Mouse (Mus musculus) G1E-ER4 (cell line): ENCODE results near the gene Kng2. TPM values are rescaled to one million over a fixed set of nuclear protein-coding genes. Genes with fewer than 3 reads are reported as not detected.
"Not testable (repeated sequence)": the region's sequence is repeated elsewhere in the genome, so short reads cannot be mapped to it uniquely, and the experiment has no call there.

Experiments
- GATA1 ChIP-seq: IDR thresholded peaks from one replicate; pipeline ENCODE4 v1.8.0; 2012; ENCODE audit warnings: low read length, inconsistent platforms
- polyA plus RNA-seq: library from polyadenylated mRNA; stranded (reverse); fragments of >175 nt; gene quantifications from 2 replicates; pipeline ENCODE4 v1.2.3, GENCODE M21; 2012

The Kng2 gene
- polyA plus RNA-seq: not detected in 2 replicates

DNA sequence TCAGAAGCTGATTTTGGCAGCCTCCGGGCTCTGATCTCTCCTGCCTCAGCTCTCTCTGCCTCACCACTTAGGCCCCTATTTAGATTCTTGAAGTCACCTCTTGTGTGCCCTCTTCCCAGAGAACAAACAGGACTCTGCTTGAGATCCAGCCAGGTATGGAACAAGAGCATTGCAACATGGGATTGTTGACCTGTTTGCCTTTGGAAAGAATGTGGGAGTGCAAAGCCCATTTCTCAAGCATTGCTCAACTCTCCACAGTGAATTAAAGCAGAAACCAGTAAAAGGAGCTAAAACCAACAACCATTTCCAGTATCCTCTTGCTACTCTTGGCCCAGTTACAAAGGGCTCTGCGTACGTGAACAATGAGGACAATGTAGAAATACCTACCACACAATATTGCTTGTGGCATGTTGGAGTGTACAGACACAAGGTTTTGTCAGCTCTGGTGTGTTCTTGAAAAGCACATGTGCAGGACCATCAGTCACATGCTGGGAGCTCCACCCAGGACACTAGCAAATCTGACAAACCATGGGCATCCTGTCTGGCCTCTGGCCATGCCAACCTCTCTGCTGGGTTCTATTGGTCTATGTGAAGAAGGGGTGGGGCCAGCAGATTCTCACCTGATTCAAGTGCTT is at the start of gene Kng2:
TSS of gene Kng2 (minus strand) at position 517 of the 635 bp plus-strand sequence.
- TF ChIP-seq GATA1: not testable (repeated sequence)

DNA sequence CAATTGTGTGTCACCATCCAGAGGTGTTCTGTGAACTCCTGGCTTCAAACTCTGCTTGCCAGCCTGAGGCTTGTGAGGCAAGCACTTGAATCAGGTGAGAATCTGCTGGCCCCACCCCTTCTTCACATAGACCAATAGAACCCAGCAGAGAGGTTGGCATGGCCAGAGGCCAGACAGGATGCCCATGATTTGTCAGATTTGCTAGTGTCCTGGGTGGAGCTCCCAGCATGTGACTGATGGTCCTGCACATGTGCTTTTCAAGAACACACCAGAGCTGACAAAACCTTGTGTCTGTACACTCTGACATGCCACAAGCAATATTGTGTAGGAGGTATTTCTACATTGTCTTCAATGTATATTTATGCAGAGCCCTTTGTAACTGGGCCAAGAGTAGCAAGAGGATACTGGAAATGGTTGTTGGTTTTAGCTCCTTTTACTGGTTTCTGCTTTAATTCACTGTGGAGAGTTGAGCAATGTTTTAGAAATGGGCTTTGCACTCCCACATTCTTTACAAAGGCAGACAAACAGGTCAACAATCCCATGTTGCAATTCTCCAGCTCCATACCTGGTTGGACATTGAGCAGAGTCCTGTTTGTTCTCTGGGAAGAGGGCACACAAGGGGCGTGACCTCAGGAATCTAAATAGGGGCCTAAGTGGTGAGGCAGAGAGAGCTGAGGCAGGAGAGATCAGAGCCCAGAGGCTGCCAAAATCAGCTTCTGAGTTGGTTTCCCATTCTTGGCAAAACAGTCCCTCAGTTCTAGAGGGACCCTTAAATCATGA is 28.6 kb upstream of the Kng2 start, which contains the start of gene Kng1:
TSS of gene Kng1 (plus strand) at position 198 of the 780 bp plus-strand sequence.
- not testable (repeated sequence) for TF ChIP-seq GATA1

DNA sequence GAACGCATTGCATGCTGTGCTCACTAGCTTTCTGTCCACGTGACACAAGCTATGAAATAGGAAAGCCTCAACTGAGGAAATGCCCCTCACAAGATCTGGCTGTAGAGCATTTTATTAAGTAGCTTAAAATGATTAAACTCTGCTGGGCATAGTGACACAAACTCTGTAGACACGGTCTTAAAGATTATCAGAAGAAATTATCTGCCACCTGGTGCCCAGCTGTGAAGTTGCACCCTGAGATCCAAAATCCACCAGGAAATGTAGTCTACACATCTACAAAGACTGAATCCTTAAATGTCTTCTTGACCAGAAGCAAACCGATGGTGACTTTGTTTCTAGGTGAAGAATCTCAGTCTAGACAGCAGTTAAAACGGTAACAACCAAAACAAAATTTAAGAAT is 17.0 kb upstream of the Kng2 start:
- TF ChIP-seq GATA1: no peak

DNA sequence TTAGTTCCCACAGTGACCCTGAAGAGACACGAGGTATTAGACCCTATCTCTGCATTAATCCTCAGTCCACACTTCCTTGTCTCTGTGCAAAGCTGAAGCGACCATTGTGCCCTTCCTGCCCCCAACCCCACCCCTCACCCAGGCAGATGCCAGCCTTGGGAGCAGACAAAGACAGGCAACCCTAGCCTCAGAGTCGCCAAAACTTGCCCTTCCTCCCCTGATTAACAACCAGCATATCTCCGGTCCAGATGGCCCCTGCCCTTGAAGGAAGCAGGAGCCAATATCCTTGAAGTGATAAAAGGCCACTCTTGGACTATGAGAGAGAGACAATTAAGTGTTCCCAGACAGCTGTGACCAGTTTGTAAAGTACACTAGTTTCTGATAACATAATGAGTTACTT is 11.6 kb upstream of the Kng2 start:
- no peak for TF ChIP-seq GATA1

DNA sequence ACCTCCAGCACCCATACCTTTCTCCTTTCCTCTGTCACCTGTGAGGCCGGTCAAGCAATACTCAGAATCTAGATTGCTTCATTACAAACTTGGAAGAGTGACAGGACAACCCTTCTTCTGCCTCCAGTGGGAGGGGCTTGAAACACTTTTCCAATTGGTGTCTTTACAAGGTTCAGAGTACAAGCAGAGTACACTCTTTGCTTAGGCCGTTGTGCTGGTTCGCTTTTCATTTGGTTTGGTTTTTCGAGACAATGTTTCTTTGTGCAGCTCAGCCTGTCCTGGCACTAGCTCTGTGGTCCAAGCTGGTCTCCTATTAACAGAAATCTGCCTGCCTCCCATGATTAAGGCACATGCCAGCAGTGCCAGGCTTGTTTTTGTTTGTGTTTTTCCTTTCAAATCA is 10.0 kb upstream of the Kng2 start:
- TF ChIP-seq GATA1: no peak

DNA sequence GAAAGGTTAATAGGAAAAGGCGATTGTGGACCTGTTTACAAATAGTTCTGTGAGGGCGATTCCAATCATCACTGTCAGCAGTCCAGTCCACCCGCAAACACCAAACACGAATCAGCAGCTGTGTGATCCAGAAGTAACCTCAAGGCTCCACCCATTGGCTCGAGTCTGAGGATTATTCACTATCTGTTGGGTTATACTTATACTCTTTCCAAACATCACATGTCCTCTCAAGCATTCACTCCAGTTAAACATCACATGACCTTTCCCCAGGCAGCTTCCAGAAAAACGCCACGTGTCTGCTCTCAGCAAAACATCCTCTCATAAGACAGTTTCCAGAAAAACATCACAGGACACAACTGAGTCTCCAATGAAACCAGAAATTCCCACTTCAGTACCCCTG is 8.5 kb upstream of the Kng2 start:
- no peak for TF ChIP-seq GATA1

DNA sequence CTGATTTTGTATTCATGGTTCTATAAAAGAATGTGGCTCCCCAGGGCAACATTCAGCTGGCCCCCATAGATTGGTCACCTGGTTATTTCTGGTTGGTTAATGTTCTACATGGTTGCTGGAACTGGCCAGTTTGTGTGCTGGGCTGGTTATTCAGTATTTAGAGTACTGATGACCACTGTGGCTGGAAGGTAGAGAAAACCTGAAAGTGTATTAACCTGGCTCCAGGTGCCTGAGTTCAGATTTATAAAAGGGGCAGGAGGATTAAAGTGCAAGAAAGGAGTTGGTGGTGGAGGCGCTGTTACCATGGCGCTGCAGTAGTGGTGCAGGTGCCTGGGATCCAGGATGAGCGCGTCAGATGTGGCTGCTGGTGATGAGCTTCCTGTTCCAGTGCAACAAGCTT is 4.4 kb upstream of the Kng2 start:
- TF ChIP-seq GATA1: no peak

DNA sequence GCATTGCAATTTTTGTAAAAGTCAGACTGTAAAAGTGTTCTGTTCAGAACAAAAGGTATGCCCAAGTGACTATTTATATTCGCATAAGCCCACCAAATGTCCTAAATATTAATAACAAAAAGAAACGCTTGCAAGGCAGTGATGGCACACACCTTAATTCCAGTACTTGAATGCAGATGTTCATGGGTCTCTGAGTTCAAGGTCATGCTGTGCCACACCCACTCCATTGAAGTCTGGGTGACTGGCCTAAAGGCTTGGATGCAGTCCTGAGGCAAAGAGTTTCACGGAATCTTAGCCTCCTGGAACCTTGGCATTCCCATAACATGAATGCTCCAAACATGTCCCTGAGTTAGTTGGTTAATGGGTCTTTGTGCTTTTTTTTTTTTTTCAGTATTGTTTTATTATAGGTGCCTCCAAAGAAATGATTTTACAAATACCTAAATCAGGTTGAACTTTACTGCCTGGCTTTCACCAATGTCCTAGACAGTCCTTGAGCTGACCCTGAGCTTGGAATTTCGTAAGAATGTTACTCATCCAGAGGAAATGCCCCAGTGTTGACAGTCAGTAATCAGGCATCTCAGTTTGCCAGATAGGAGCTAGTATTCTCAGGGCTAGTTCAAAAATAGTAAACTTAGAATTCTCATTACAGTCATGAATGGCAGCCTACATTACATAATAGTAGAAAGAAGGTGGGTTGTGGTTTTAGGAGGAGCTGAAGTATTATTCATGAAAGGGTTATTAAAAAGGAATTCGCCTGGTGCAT is 1.6 kb upstream of the Kng2 start:
- no peak for TF ChIP-seq GATA1

DNA sequence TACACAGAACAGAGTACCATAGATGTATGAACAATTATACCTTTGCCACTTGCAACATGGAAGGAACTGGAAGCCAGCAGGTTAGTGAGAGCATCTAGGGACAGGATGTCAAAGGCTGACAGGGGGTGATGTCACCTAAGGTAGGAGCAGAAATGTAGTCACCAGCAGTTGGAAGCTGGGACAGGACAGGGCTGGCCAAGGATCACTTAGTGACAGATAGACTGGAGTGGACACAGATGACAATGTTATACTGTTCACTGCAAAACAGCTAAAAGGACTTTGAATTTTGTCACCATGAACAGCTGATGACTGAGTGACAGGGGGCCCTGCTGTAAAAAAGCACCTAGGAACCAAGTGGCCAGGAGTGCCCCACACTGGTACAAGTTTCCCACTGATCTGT is 2.7 kb downstream of the Kng2 start:
- no peak for TF ChIP-seq GATA1

DNA sequence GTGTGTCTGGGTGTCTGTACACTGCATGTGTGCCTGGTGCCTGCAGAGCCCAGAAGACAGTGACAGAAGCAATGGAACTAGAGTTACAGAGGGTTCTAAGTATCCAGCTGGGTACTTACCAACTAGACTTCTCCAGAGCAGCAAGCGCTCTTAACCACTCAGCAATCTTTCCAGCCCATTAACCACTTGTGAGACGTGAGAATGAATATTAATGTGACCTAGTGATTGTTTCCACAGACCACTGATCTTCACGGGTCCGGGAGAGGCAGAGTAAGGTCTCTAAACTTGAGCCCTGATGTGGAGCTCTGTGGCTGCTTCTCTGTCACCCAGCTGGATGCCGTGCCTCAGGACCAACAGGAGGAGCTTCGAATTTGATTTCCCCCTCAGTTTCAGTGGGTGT is 4.2 kb downstream of the Kng2 start:
- TF ChIP-seq GATA1: no peak

DNA sequence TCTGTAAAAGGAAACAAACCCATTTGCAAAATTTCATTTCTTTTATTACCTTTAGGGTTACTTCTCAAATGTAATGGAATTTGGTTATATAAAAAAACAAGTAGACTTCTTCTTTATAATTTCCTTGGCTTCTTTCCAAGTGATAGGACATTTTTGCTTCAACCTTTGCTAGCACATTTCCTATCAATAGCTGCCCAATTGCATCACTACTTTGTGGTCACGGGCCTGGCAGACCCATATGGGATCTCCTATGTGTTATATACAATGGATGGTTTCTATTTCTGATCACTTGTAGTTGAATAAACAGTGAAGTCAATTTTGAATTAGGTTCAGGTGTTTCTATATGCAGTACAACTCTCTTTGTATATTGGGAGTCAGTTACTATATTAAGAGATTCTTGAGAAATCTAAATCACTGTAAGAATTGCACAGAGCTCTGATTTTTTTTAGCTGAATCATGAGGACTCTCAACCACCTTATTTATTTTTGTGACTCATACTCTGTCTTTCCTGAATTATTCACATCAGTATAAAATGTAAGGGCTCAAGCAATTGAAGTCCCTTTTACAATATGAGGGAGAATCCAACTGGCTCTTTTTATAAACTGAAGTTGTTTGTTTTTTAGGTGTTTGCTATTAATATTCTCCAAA is 61.8 kb downstream of the Kng2 start:
- TF ChIP-seq GATA1: no peak

DNA sequence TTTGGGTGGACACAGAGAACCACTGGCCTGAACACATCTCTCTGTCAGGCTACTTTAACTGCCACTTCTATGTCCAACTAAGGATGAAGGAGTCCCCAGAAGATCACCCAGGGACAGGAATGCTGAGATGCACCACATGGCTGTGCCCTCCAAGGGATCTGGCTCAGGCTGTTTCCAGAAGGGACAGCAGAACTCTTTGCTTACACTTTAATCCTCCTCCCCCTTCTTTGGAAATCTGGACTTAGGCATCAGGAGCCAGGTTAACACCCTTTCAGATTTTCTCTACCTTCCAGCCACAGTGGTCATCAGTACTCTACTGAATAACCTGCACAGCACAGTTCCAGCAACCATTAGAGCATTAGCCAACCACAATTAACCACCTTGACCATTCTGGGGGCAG is 66.0 kb downstream of the Kng2 start:
- TF ChIP-seq GATA1: no peak

DNA sequence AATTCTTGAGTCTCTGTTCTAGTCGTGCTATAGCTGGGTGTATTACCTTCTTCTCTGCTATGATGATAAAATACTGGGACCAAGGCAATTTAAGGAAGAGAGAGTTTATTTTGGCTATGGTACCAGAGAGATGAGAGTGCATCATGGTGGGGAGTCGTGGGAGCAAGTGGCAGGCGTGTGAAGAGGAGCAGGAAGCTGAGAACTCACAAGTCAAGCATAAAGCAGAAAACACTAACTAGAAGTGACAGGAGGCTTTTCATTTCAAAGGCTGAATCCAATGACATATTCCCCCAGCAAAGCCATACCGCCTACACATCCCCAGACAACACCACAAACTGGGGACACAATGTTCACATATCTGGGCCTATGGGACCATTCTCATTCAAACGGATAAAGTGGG is 67.0 kb downstream of the Kng2 start:
- no peak for TF ChIP-seq GATA1

DNA sequence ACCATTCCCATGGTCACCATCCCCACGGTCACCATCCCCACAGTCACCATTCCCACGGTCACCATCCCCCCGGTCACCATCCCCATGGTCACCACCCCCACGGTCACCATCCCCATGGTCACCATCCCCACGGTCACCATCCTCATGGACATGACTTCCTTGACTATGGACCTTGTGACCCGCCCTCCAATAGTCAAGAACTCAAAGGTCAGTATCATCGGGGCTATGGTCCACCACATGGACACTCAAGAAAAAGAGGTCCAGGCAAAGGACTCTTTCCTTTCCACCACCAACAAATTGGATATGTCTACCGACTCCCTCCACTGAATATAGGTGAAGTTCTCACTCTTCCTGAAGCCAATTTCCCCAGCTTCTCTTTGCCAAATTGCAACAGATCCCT is 68.2 kb downstream of the Kng2 start:
- TF ChIP-seq GATA1: no peak

DNA sequence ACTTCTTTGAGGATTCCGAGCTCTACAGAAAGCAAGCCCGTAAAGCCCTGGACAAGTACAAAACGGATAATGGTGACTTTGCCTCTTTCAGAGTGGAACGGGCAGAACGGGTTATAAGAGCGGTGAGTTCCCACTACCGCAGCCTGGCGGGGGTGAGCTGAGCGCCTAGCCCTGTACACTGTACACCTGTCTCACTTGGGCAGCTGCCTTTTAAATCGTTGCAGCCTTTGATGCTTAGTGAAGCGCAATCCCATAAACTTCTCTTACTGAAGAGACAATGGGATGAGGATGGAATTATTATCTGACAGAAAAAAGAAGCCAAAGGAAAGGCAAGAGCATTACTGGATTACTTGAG is 73.2 kb downstream of the Kng2 start:
- TF ChIP-seq GATA1: no peak
